Mouse (Mus musculus): Measurements from ENCODE around the gene Fam102b. TPM values are rescaled to one million over a fixed set of nuclear protein-coding genes. Genes with fewer than 3 reads are reported as not detected.

The Fam102b gene
- polyA plus RNA-seq, 1 experiment = 7.3 TPM

- H3K4me3 ChIP-seq (ENCODE audit: low read depth, low read length) = no peak overlapping the region
- H3K27ac ChIP-seq (ENCODE audit: insufficient read depth, low read length) = no peak overlapping the region
- no peak overlapping the region for H3K9ac ChIP-seq (ENCODE audit: low read depth, poor library complexity, severe bottlenecking)
- no peaks in the 10 kb centered on the region for H3K9me3 ChIP-seq (replicated peaks; ENCODE audit: control insufficient read depth, insufficient read depth, low read length, poor library complexity, severe bottlenecking)
- no peaks in the 10 kb centered on the region for H3K4me1 ChIP-seq (ENCODE audit: control insufficient read depth, insufficient read depth, low read length)
- no peaks in the 10 kb centered on the region for H3K27me3 ChIP-seq (ENCODE audit: control insufficient read depth, insufficient read depth, low read length, poor library complexity, severe bottlenecking)
- TF ChIP-seq CTCF (IDR thresholded peaks at IDR 0.05; ENCODE audit: low read depth, low read length) = no peak
- no peak for TF ChIP-seq POLR2A (IDR thresholded peaks at IDR 0.05; ENCODE audit: insufficient read depth, low read length)
- TF ChIP-seq EP300 (IDR thresholded peaks at IDR 0.05; ENCODE audit: insufficient read depth, low read depth, low read length) = no peak
- H3K36me3 ChIP-seq (ENCODE audit: control insufficient read depth, insufficient read depth, low read length, poor library complexity, severe bottlenecking) = no peaks in the 10 kb centered on the region
Observed at GRCm38 (mm10) chr3:108963776-108964175, 63.6 kb downstream of the Fam102b start.

- no peak overlapping the region for H3K4me3 ChIP-seq (ENCODE audit: low read depth, low read length)
- H3K27ac ChIP-seq (ENCODE audit: insufficient read depth, low read length) = no peak overlapping the region
- no peak overlapping the region for H3K9ac ChIP-seq (ENCODE audit: low read depth, poor library complexity, severe bottlenecking)
- no peaks in the 10 kb centered on the region for H3K9me3 ChIP-seq (replicated peaks; ENCODE audit: control insufficient read depth, insufficient read depth, low read length, poor library complexity, severe bottlenecking)
- H3K4me1 ChIP-seq (ENCODE audit: control insufficient read depth, insufficient read depth, low read length) = no peaks in the 10 kb centered on the region
- TF ChIP-seq CTCF (IDR thresholded peaks at IDR 0.05; ENCODE audit: low read depth, low read length) = no peak
- no peak for TF ChIP-seq POLR2A (IDR thresholded peaks at IDR 0.05; ENCODE audit: insufficient read depth, low read length)
- TF ChIP-seq EP300 (IDR thresholded peaks at IDR 0.05; ENCODE audit: insufficient read depth, low read depth, low read length) = no peak
- H3K27me3 ChIP-seq (ENCODE audit: control insufficient read depth, insufficient read depth, low read length, poor library complexity, severe bottlenecking) = no peaks in the 10 kb centered on the region
- no peaks in the 10 kb centered on the region for H3K36me3 ChIP-seq (ENCODE audit: control insufficient read depth, insufficient read depth, low read length, poor library complexity, severe bottlenecking)
Observed at GRCm38 (mm10) chr3:108963278-108963677, 64.1 kb downstream of the Fam102b start.

DNA sequence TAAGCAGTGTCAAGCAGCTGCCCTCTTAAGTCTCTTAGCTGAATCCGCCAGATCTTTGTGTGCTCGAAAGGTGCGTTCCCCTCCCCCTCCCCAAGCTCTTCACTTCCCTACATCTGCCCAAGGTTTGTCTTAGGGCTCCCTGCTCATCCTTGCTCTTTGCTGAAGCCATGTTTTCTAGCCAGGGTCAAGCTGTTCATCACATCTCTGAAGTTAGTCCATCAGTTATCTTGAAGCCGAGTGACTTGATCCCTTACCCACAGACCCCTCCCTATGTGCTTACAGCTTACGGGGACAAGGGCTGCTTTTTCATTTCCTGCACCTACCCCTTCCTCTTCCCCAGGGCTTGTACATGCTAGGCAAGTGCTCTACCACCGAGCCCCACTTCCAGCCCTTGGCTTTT lies 65.8 kb downstream of the Fam102b start:
- Histone ChIP-seq H3K4me3 (ENCODE audit: low read depth, low read length) (no peak overlapping the region), H3K27ac (ENCODE audit: insufficient read depth, low read length) (no peak overlapping the region)
- TF ChIP-seq CTCF (IDR thresholded peaks at IDR 0.05; ENCODE audit: low read depth, low read length) = no peak
- no peak for TF ChIP-seq POLR2A (IDR thresholded peaks at IDR 0.05; ENCODE audit: insufficient read depth, low read length)
- TF ChIP-seq EP300 (IDR thresholded peaks at IDR 0.05; ENCODE audit: insufficient read depth, low read depth, low read length) = no peak

GRCm38 (mm10) chr3:108961226-108961625 lies 66.2 kb downstream of the Fam102b start:
- no peak overlapping the region for H3K27ac ChIP-seq (ENCODE audit: insufficient read depth, low read length)
- H3K36me3 ChIP-seq (ENCODE audit: control insufficient read depth, insufficient read depth, low read length, poor library complexity, severe bottlenecking) = no peaks in the 10 kb centered on the region
- no peak overlapping the region for H3K9ac ChIP-seq (ENCODE audit: low read depth, poor library complexity, severe bottlenecking)
- no peak for TF ChIP-seq POLR2A (IDR thresholded peaks at IDR 0.05; ENCODE audit: insufficient read depth, low read length)
- no peak for TF ChIP-seq EP300 (IDR thresholded peaks at IDR 0.05; ENCODE audit: insufficient read depth, low read depth, low read length)
- no peak for TF ChIP-seq CTCF (IDR thresholded peaks at IDR 0.05; ENCODE audit: low read depth, low read length)
- no peaks in the 10 kb centered on the region for H3K4me1 ChIP-seq (ENCODE audit: control insufficient read depth, insufficient read depth, low read length)
- no peaks in the 10 kb centered on the region for H3K27me3 ChIP-seq (ENCODE audit: control insufficient read depth, insufficient read depth, low read length, poor library complexity, severe bottlenecking)
- no peaks in the 10 kb centered on the region for H3K9me3 ChIP-seq (replicated peaks; ENCODE audit: control insufficient read depth, insufficient read depth, low read length, poor library complexity, severe bottlenecking)
- H3K4me3 ChIP-seq (ENCODE audit: low read depth, low read length) = 0 out of 2 replicates have a peak overlapping the region, but pooled peaks have one; percentile 2

More for the DNA sequence above, 65.8 kb downstream of the Fam102b start:
- no peak overlapping the region for H3K9ac ChIP-seq (ENCODE audit: low read depth, poor library complexity, severe bottlenecking)
- no peaks in the 10 kb centered on the region for H3K36me3 ChIP-seq (ENCODE audit: control insufficient read depth, insufficient read depth, low read length, poor library complexity, severe bottlenecking)
- H3K27me3 ChIP-seq (ENCODE audit: control insufficient read depth, insufficient read depth, low read length, poor library complexity, severe bottlenecking) = no peaks in the 10 kb centered on the region
- H3K4me1 ChIP-seq (ENCODE audit: control insufficient read depth, insufficient read depth, low read length) = no peaks in the 10 kb centered on the region
- H3K9me3 ChIP-seq (replicated peaks; ENCODE audit: control insufficient read depth, insufficient read depth, low read length, poor library complexity, severe bottlenecking) = no peaks in the 10 kb centered on the region

- no peaks in the 10 kb centered on the region for H3K4me1 ChIP-seq (ENCODE audit: control insufficient read depth, insufficient read depth, low read length)
- H3K9ac ChIP-seq (ENCODE audit: low read depth, poor library complexity, severe bottlenecking) = no peak overlapping the region
- TF ChIP-seq EP300 (IDR thresholded peaks at IDR 0.05; ENCODE audit: insufficient read depth, low read depth, low read length) (no peak), POLR2A (IDR thresholded peaks at IDR 0.05; ENCODE audit: insufficient read depth, low read length) (no peak), CTCF (IDR thresholded peaks at IDR 0.05; ENCODE audit: low read depth, low read length) (no peak)
- no peaks in the 10 kb centered on the region for H3K9me3 ChIP-seq (replicated peaks; ENCODE audit: control insufficient read depth, insufficient read depth, low read length, poor library complexity, severe bottlenecking)
- no peaks in the 10 kb centered on the region for H3K36me3 ChIP-seq (ENCODE audit: control insufficient read depth, insufficient read depth, low read length, poor library complexity, severe bottlenecking)
- H3K27me3 ChIP-seq (ENCODE audit: control insufficient read depth, insufficient read depth, low read length, poor library complexity, severe bottlenecking) = no peaks in the 10 kb centered on the region
- no peak overlapping the region for H3K4me3 ChIP-seq (ENCODE audit: low read depth, low read length)
- H3K27ac ChIP-seq (ENCODE audit: insufficient read depth, low read length) = no peak overlapping the region
Observed at GRCm38 (mm10) chr3:108959680-108960295, 67.6 kb downstream of the Fam102b start.

DNA sequence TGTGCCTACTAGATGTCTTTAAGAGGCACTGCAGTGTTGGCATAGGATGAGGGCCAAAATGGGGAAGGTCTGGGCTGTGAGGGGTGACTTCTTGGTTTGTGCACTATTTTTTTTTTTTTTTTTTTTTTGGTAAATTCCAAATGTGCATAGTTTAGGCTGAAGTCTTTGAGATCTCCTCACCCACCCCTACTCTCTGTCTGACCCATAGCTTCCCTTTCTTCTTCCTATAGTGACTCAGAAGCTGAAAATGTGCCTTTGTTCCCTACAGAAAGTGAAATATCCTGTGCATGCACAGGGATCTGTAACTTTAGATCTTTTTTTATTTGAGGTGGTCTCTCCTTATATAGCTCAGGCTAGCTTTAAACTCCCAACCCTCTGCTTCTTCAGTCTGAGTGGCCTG lies 69.4 kb downstream of the Fam102b start:
- Histone ChIP-seq H3K9me3 (replicated peaks; ENCODE audit: control insufficient read depth, insufficient read depth, low read length, poor library complexity, severe bottlenecking) (no peaks in the 10 kb centered on the region), H3K9ac (ENCODE audit: low read depth, poor library complexity, severe bottlenecking) (no peak overlapping the region), H3K36me3 (ENCODE audit: control insufficient read depth, insufficient read depth, low read length, poor library complexity, severe bottlenecking) (no peaks in the 10 kb centered on the region), H3K27me3 (ENCODE audit: control insufficient read depth, insufficient read depth, low read length, poor library complexity, severe bottlenecking) (no peaks in the 10 kb centered on the region), H3K27ac (ENCODE audit: insufficient read depth, low read length) (no peak overlapping the region), H3K4me1 (ENCODE audit: control insufficient read depth, insufficient read depth, low read length) (no peaks in the 10 kb centered on the region), H3K4me3 (ENCODE audit: low read depth, low read length) (no peak overlapping the region)
- no peak for TF ChIP-seq POLR2A (IDR thresholded peaks at IDR 0.05; ENCODE audit: insufficient read depth, low read length)
- no peak for TF ChIP-seq EP300 (IDR thresholded peaks at IDR 0.05; ENCODE audit: insufficient read depth, low read depth, low read length)
- TF ChIP-seq CTCF (IDR thresholded peaks at IDR 0.05; ENCODE audit: low read depth, low read length) = no peak

Data from ES-Bruce4 (cell line).